Mouse (Mus musculus) testis, adult 2 months (tissue): Measurements from ENCODE around the gene Gtpbp6. TPM values are rescaled to one million over a fixed set of nuclear protein-coding genes. Genes with fewer than 3 reads are reported as not detected.

ENCODE experiments used
- H3K27ac ChIP-seq: fragments of 200-500 bp; 2 replicates; pipeline ENCODE4 v1.5.1; 2012; ENCODE audit warnings: low read depth, low read length; ENCODE audit not compliant: control insufficient read depth, insufficient read depth
- H3K27me3 ChIP-seq: fragments of 200-500 bp; 2 replicates; pipeline ENCODE4 v1.6.1; 2012; ENCODE audit warnings: mild to moderate bottlenecking, low read length, moderate library complexity; ENCODE audit not compliant: control insufficient read depth, insufficient read depth
- H3K36me3 ChIP-seq: fragments of 200-500 bp; 2 replicates; pipeline ENCODE4 v1.6.1; 2012; ENCODE audit warnings: mild to moderate bottlenecking, low read length; ENCODE audit not compliant: control insufficient read depth, insufficient read depth
- H3K4me1 ChIP-seq: fragments of 200-500 bp; 2 replicates; pipeline ENCODE4 v1.6.1; 2012; ENCODE audit warnings: low read length; ENCODE audit not compliant: control insufficient read depth, insufficient read depth
- H3K4me3 ChIP-seq: fragments of 200-500 bp; 2 replicates; pipeline ENCODE4 v1.5.1; 2012; ENCODE audit warnings: low read depth, mild to moderate bottlenecking, low read length, moderate library complexity, mixed read lengths; ENCODE audit not compliant: control insufficient read depth
- CTCF ChIP-seq: fragments of 200-500 bp; IDR thresholded peaks from 2 replicates; pipeline ENCODE4 v1.5.1; 2012; ENCODE audit warnings: low read depth, mild to moderate bottlenecking, inconsistent platforms, low read length, moderate library complexity; ENCODE audit not compliant: control insufficient read depth, insufficient read depth, insufficient replicate concordance
- POLR2A ChIP-seq: fragments of 200-500 bp; IDR thresholded peaks from 2 replicates; pipeline ENCODE4 v1.6.1; 2012; ENCODE audit warnings: low read depth, mild to moderate bottlenecking, inconsistent platforms, low read length, moderate library complexity; ENCODE audit not compliant: control insufficient read depth
- polyA plus RNA-seq: library from polyadenylated mRNA; depleted of rRNA; stranded (reverse); fragments of >200 nt; gene quantifications from 2 replicates; pipeline ENCODE4 v1.2.3, GENCODE M21; 2012

Gtpbp6 gene
- polyA plus RNA-seq, 1 experiment: 13.9 TPM

GRCm38 (mm10) chr5:110102853-110103625, 5.0 kb downstream of the Gtpbp6 start:
- H3K27me3 ChIP-seq: no peaks in the 10 kb centered on the region
- no peaks in the 10 kb centered on the region for H3K36me3 ChIP-seq
- TF ChIP-seq POLR2A (no peak), CTCF (no peak)
- no peak overlapping the region for H3K4me3 ChIP-seq
- H3K27ac ChIP-seq: no peak overlapping the region
- peaks cover 25% of the 10 kb centered on the region for H3K4me1 ChIP-seq

- Histone ChIP-seq H3K4me1 (peaks cover 25% of the 10 kb centered on the region), H3K36me3 (no peaks in the 10 kb centered on the region), H3K27ac (no peak overlapping the region), H3K4me3 (no peak overlapping the region), H3K27me3 (no peaks in the 10 kb centered on the region)
- TF ChIP-seq CTCF (no peak), POLR2A (no peak)
These were observed 5.6 kb downstream of the Gtpbp6 start for GRCm38 (mm10) chr5:110102429-110102828.

- no peak overlapping the region for H3K27ac ChIP-seq
- peak overlapping the region; percentile 17 for H3K4me3 ChIP-seq
- H3K4me1 ChIP-seq: peaks cover 22% of the 10 kb centered on the region
- TF ChIP-seq POLR2A (no peak), CTCF (no peak)
- H3K36me3 ChIP-seq: no peaks in the 10 kb centered on the region
- no peaks in the 10 kb centered on the region for H3K27me3 ChIP-seq
These were observed 6.2 kb downstream of the Gtpbp6 start for GRCm38 (mm10) chr5:110101716-110102347.

- H3K27me3 ChIP-seq: no peaks in the 10 kb centered on the region
- H3K4me3 ChIP-seq: peak overlapping the region; percentile 71
- no peak overlapping the region for H3K27ac ChIP-seq
- peaks cover 18% of the 10 kb centered on the region for H3K4me1 ChIP-seq
- no peaks in the 10 kb centered on the region for H3K36me3 ChIP-seq
- TF ChIP-seq POLR2A: no peak
- no peak for TF ChIP-seq CTCF
These were observed 6.9 kb downstream of the Gtpbp6 start for GRCm38 (mm10) chr5:110100921-110101631.

GRCm38 (mm10) chr5:110099656-110100580, 8.1 kb downstream of the Gtpbp6 start, which contains the start of gene Plcxd1:
TSS of gene Plcxd1 (plus strand) at chr5:110099969.
- no peak within 1 kb of the TSS for H3K27ac ChIP-seq
- TF ChIP-seq POLR2A (no peak), CTCF (no peak)
- H3K36me3 ChIP-seq: no peaks in the 10 kb centered on the region
- H3K27me3 ChIP-seq: no peaks in the 10 kb centered on the region
- H3K4me3 ChIP-seq: no peak within 1 kb of the TSS
- H3K4me1 ChIP-seq: peaks cover 18% of the 10 kb centered on the region

- Histone ChIP-seq H3K27ac (no peak overlapping the region), H3K4me1 (peaks cover 18% of the 10 kb centered on the region), H3K27me3 (no peaks in the 10 kb centered on the region), H3K36me3 (no peaks in the 10 kb centered on the region), H3K4me3 (no peak overlapping the region)
- TF ChIP-seq POLR2A (no peak), CTCF (no peak)
These were observed 9.0 kb downstream of the Gtpbp6 start for GRCm38 (mm10) chr5:110098991-110099477.
